In genomic region chr9:63109020-63109781, GRCm38 (mm10) we compare ENCODE assay signal across 8 mouse cellular contexts. TPM values are rescaled to one million over a fixed set of nuclear protein-coding genes. Genes with fewer than 3 reads are reported as not detected.
DNase-seq lines count a peak whose midpoint lies in the region; ATAC-seq lines count a peak whose summit lies in the region.

No protein-coding gene starts in this region.

- peak; percentile 82 for ATAC-seq in intestine, embryonic 14.5 days (replicated peaks; ENCODE audit: low FRiP score, low TSS enrichment, low read depth)

- H3K4me2 ChIP-seq in intestine, embryonic 14.5 days (ENCODE audit: low read length): peak overlapping the region; percentile 57

- H3K4me1 ChIP-seq in intestine, embryonic 14.5 days (replicated peaks; ENCODE audit: control insufficient read depth, insufficient read depth, low read length): peaks cover 9% of the 10 kb centered on the region

- intact Hi-C loops in gastrocnemius, postnatal 14 days (cut with DNase I; ENCODE audit: low total_unique reads): no loop called here

- H3K36me3 ChIP-seq in intestine, embryonic 14.5 days (ENCODE audit: control insufficient read depth, insufficient read depth, low read length): no peaks in the 10 kb centered on the region

- no peaks in the 10 kb centered on the region for H3K9me3 ChIP-seq in intestine, embryonic 14.5 days (ENCODE audit: control insufficient read depth, low read length)

- H3K27ac ChIP-seq in intestine, embryonic 14.5 days (ENCODE audit: low read depth): peak overlapping the region; percentile 95

- H3K9ac ChIP-seq in intestine, embryonic 14.5 days (ENCODE audit: low read length): peak overlapping the region; percentile 64

- DNase-seq in adrenal gland, adult 8-10 months: peak; percentile 87
- peak; percentile 81 for DNase-seq in embryo, embryonic 10 days (ENCODE audit: low spot score)
- DNase-seq in gastrocnemius, postnatal 14 days: peak; percentile 95
- peak; percentile 97 for DNase-seq in intestine, embryonic 14.5 days (ENCODE audit: low spot score)
- peak; percentile 70 to 84 for DNase-seq in left cerebral cortex, adult 8-10 months (ENCODE audit: low spot score in 2 of 2)
- peak; percentile 97 to 98 for DNase-seq in lung, postnatal 4 days
- DNase-seq in retina, postnatal 7 days (ENCODE audit: low read depth, low spot score): peak; percentile 75
- DNase-seq in T-cell, adult 2 months (ENCODE audit: low spot score): no peak

- WGBS in intestine, embryonic 14.5 days: under 1% methylated on average over 34 of the region's 34 CpGs

- peak overlapping the region; percentile 40 for H3K4me3 ChIP-seq in intestine, embryonic 14.5 days (ENCODE audit: low read depth, low read length)

- no peaks in the 10 kb centered on the region for H3K27me3 ChIP-seq in intestine, embryonic 14.5 days (replicated peaks; ENCODE audit: control insufficient read depth, insufficient read depth, low read length)

RNA-seq across cellular contexts. Expression of gene Skor1, which starts 39.6 kb away (rescaled TPM):
- under 1 TPM; 0.06 to 0.18 (median 0.12) TPM for total RNA-seq in adrenal gland, adult 8-10 months (2022)
- total RNA-seq in gastrocnemius, postnatal 14 days (2021): under 1 TPM in 1 of 2 experiments, not detected in 1; 0.12 TPM
- not detected in 2 replicates for polyA plus RNA-seq in intestine, embryonic 14.5 days (2014; fragmentation: Nextera tagmentation; extraction: Ambion mirVana)
- total RNA-seq in left cerebral cortex, adult 8-10 months (2022): under 1 TPM; 0.34 to 0.44 (median 0.37) TPM
